Comparison of ENCODE assay signal across 24 mouse cellular contexts in the genomic region with DNA sequence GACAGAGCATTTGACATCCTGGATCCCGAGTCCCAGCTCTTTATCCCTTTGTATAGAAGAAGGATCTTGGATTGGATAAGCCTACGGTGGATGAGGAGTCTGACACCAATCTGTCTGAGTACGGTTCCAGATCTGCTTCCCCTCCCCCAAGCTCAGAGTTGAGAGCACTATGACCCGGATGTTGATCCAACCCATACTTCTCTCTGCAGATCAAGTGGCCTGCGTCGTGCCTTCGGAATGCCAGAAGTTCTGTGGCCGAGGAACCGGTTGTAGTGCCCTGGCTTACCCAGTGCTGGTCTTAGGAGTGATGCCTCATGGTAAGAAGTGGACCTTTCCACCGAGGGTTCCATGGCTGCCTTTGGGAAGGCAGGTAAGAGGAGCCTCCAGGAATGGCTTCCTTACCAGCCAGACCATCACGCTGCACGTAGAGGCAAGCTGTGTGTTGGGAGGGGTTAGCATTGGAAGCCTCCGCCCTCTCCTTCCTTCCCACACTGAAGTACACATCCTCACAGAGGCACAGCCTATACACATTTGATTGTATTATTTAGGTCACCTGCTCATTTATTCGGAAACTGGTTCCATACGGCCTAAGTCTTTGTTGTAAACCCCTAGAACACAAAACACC. TPM values are rescaled to one million over a fixed set of nuclear protein-coding genes. Genes with fewer than 3 reads are reported as not detected.
DNase-seq lines count a peak whose midpoint lies in the region; ATAC-seq and TF ChIP-seq lines count a peak whose summit lies in the region.
"Had no signal": no experiment of that assay in that cellular context is flagged by ENCODE, and none has a peak within 500 bp of the region (broad histone marks: within the 10 kb centered on the region; RNA-seq: fewer than 3 reads in every experiment).

No protein-coding gene starts in this region.

- no peak overlapping the region for H3K27ac ChIP-seq in ES-Bruce4 (ENCODE audit: insufficient read depth, low read length)
- H3K27ac ChIP-seq in kidney, embryonic 16.5 days (ENCODE audit: low read length): no peak overlapping the region
- H3K27ac ChIP-seq: embryonic facial prominence, embryonic 13.5 days; heart, embryonic 13.5 days; hindbrain, embryonic 15.5 days had no signal

- H3K9me3 ChIP-seq in E14TG2a.4 (ENCODE audit: low read length): no peaks in the 10 kb centered on the region
- H3K9me3 ChIP-seq in ES-Bruce4 (replicated peaks; ENCODE audit: control insufficient read depth, insufficient read depth, low read length, poor library complexity, severe bottlenecking): no peaks in the 10 kb centered on the region
- H3K9me3 ChIP-seq in kidney, embryonic 16.5 days (ENCODE audit: low read length): no peaks in the 10 kb centered on the region
- H3K9me3 ChIP-seq: embryonic facial prominence, embryonic 13.5 days; forebrain, embryonic 13.5 days; heart, embryonic 13.5 days; hindbrain, embryonic 15.5 days had no signal

- H3K36me3 ChIP-seq in E14TG2a.4 (ENCODE audit: insufficient read depth, low read length) (peaks cover 17% of the 10 kb centered on the region), ES-Bruce4 (ENCODE audit: control insufficient read depth, insufficient read depth, low read length, poor library complexity, severe bottlenecking) (no peaks in the 10 kb centered on the region)
- no peaks in the 10 kb centered on the region for H3K36me3 ChIP-seq in kidney, embryonic 16.5 days (ENCODE audit: insufficient read depth, low read length)
- H3K36me3 ChIP-seq: embryonic facial prominence, embryonic 13.5 days; heart, embryonic 13.5 days; hindbrain, embryonic 15.5 days had no signal

- H3K4me3 ChIP-seq in E14TG2a.4 (replicated peaks; ENCODE audit: low read length) (peak overlapping the region; percentile 75), ES-Bruce4 (ENCODE audit: low read depth, low read length) (peak overlapping the region; percentile 17)
- H3K4me3 ChIP-seq in kidney, embryonic 16.5 days (ENCODE audit: low read length): no peak overlapping the region
- H3K4me3 ChIP-seq: embryonic facial prominence, embryonic 13.5 days; forebrain, embryonic 13.5 days; heart, embryonic 13.5 days; hindbrain, embryonic 15.5 days had no signal

- 84% methylated on average over 15 of the region's 15 CpGs for WGBS in kidney, embryonic 16.5 days

- no peak for ATAC-seq in kidney, embryonic 16.5 days (ENCODE audit: low FRiP score, low TSS enrichment)
- ATAC-seq: activated CD4-positive, CD25-positive, alpha-beta regulatory T cell, adult 4 months; intestine, embryonic 16.5 days had no signal

- H3K27me3 ChIP-seq in E14TG2a.4 (ENCODE audit: insufficient read depth, low read length) (no peaks in the 10 kb centered on the region; the same call in 1 of the 2 replicates), ES-Bruce4 (ENCODE audit: control insufficient read depth, insufficient read depth, low read length, poor library complexity, severe bottlenecking) (no peaks in the 10 kb centered on the region)
- H3K27me3 ChIP-seq in kidney, embryonic 16.5 days (ENCODE audit: insufficient read depth, low read length): no peaks in the 10 kb centered on the region
- H3K27me3 ChIP-seq: embryonic facial prominence, embryonic 13.5 days; forebrain, embryonic 13.5 days; heart, embryonic 13.5 days; hindbrain, embryonic 15.5 days had no signal

- TF ChIP-seq POLR2A in ES-Bruce4 (IDR thresholded peaks at IDR 0.05; ENCODE audit: insufficient read depth, low read length): no peak

- TF ChIP-seq EP300 in ES-Bruce4 (IDR thresholded peaks at IDR 0.05; ENCODE audit: insufficient read depth, low read depth, low read length): no peak

- no peak overlapping the region for H3K9ac ChIP-seq in ES-Bruce4 (ENCODE audit: low read depth, poor library complexity, severe bottlenecking)
- H3K9ac ChIP-seq in kidney, embryonic 16.5 days (replicated peaks; ENCODE audit: low read length): no peak overlapping the region
- H3K9ac ChIP-seq: embryonic facial prominence, embryonic 13.5 days; forebrain, embryonic 13.5 days; heart, embryonic 13.5 days; hindbrain, embryonic 15.5 days had no signal

- H3K4me1 ChIP-seq in E14TG2a.4 (replicated peaks; ENCODE audit: low read depth, low read length) (peaks cover 79% of the 10 kb centered on the region), ES-Bruce4 (ENCODE audit: control insufficient read depth, insufficient read depth, low read length) (no peaks in the 10 kb centered on the region)
- no peaks in the 10 kb centered on the region for H3K4me1 ChIP-seq in kidney, embryonic 16.5 days (ENCODE audit: insufficient read depth, low read length)
- H3K4me1 ChIP-seq: embryonic facial prominence, embryonic 13.5 days; forebrain, embryonic 13.5 days; heart, embryonic 13.5 days; hindbrain, embryonic 15.5 days had no signal

- DNase-seq in heart, adult 11 months: peak; percentile 23
- DNase-seq in heart, adult 18-20 months: no peak
- DNase-seq in WW6 (ENCODE audit: low read depth, low spot score): peak; percentile 49
- DNase-seq in adrenal gland, postnatal 36 days: no peak
- DNase-seq: adrenal gland, postnatal 14 days; cerebellum, postnatal 14 days; gastrocnemius, postnatal 10 days; heart, postnatal 36 days; kidney, adult 2 months had no signal

- no peak overlapping the region for H3K4me2 ChIP-seq in kidney, embryonic 16.5 days (replicated peaks; ENCODE audit: low read depth, low read length)
- H3K4me2 ChIP-seq: embryonic facial prominence, embryonic 13.5 days; forebrain, embryonic 13.5 days; heart, embryonic 13.5 days; hindbrain, embryonic 15.5 days had no signal

- TF ChIP-seq CTCF in E14TG2a.4 (conservative IDR thresholded peaks at IDR 0.05; ENCODE audit: low read length) (no peak), ES-Bruce4 (IDR thresholded peaks at IDR 0.05; ENCODE audit: low read depth, low read length) (no peak)

RNA-seq across cellular contexts. Expression of a gene that starts 38.7 kb away (rescaled TPM):
- 1 to 10 TPM; 5.9 to 6.0 TPM for total RNA-seq in heart, adult 18-20 months (2021)
- polyA plus RNA-seq in ES-Bruce4 (2011; ENCODE audit: insufficient read depth, insufficient read length, low read depth, missing spikeins): 59.7 and 63.2 TPM in 2 replicates
- polyA plus RNA-seq in kidney, embryonic 16.5 days (2015; fragmentation: Nextera tagmentation; extraction: Ambion mirVana): 22.9 and 25.1 TPM in 2 replicates
- total RNA-seq in adrenal gland, postnatal 36 days (2021): 1 to 10 TPM; 8.5 to 8.8 TPM

RNA-seq across cellular contexts. Expression of a gene that starts 39.4 kb away (rescaled TPM):
- total RNA-seq in heart, adult 18-20 months (2021): not detected
- polyA plus RNA-seq in ES-Bruce4 (2011; ENCODE audit: insufficient read depth, insufficient read length, low read depth, missing spikeins): 0.38 and 0.43 TPM in 2 replicates
- not detected in 2 replicates for polyA plus RNA-seq in kidney, embryonic 16.5 days (2015; fragmentation: Nextera tagmentation; extraction: Ambion mirVana)
- total RNA-seq in adrenal gland, postnatal 36 days (2021): not detected
- total RNA-seq: adrenal gland, adult 18-20 months; adrenal gland, postnatal 14 days; gastrocnemius, postnatal 10 days; gastrocnemius, postnatal 4 days; heart, postnatal 36 days had no signal
- polyA plus RNA-seq: embryonic facial prominence, embryonic 13.5 days; heart, embryonic 13.5 days; heart, postnatal 0 days; hindbrain, embryonic 15.5 days; intestine, embryonic 16.5 days had no signal

RNA-seq across cellular contexts. Expression of a gene that starts 50.9 kb away (rescaled TPM):
- under 1 TPM in 1 of 2 experiments, not detected in 1; 0.82 TPM for total RNA-seq in heart, adult 18-20 months (2021)
- polyA plus RNA-seq in ES-Bruce4 (2011; ENCODE audit: insufficient read depth, insufficient read length, low read depth, missing spikeins): 1.2 TPM in 1 of 2 replicates, not detected in the other
- polyA plus RNA-seq in kidney, embryonic 16.5 days (2015; fragmentation: Nextera tagmentation; extraction: Ambion mirVana): 0.72 and 1.9 TPM in 2 replicates
- total RNA-seq in adrenal gland, postnatal 36 days (2021): not detected
- total RNA-seq: adrenal gland, adult 18-20 months; common myeloid progenitor, adult 5-6 weeks; heart, postnatal 36 days had no signal
- polyA plus RNA-seq: forebrain, embryonic 13.5 days; frontal cortex, adult 2 months; hindbrain, embryonic 11.5 days had no signal

RNA-seq across cellular contexts. Expression of a gene that starts 53.3 kb away (rescaled TPM):
- not detected for total RNA-seq in heart, adult 18-20 months (2021)
- 0.66 and 0.91 TPM in 2 replicates for polyA plus RNA-seq in ES-Bruce4 (2011; ENCODE audit: insufficient read depth, insufficient read length, low read depth, missing spikeins)
- 0.40 and 0.50 TPM in 2 replicates for polyA plus RNA-seq in kidney, embryonic 16.5 days (2015; fragmentation: Nextera tagmentation; extraction: Ambion mirVana)
- total RNA-seq in adrenal gland, postnatal 36 days (2021): 1 to 10 TPM in 1 of 2 experiments, under 1 TPM in 1; 0.83 to 2.3 TPM
- total RNA-seq: common myeloid progenitor, adult 5-6 weeks; gastrocnemius, postnatal 4 days; heart, postnatal 36 days had no signal
- polyA plus RNA-seq: activated CD4-positive, CD25-positive, alpha-beta regulatory T cell, adult 4 months; embryonic facial prominence, embryonic 13.5 days; forebrain, embryonic 13.5 days had no signal

RNA-seq across cellular contexts. Expression of a gene that starts 57.4 kb away (rescaled TPM):
- 1 to 10 TPM; 5.0 to 5.2 TPM for total RNA-seq in heart, adult 18-20 months (2021)
- polyA plus RNA-seq in ES-Bruce4 (2011; ENCODE audit: insufficient read depth, insufficient read length, low read depth, missing spikeins): 23.1 and 27.9 TPM in 2 replicates
- polyA plus RNA-seq in kidney, embryonic 16.5 days (2015; fragmentation: Nextera tagmentation; extraction: Ambion mirVana): 62.1 and 70.5 TPM in 2 replicates
- 10 to 100 TPM in 1 of 2 experiments, 1 to 10 TPM in 1; 8.6 to 10.1 TPM for total RNA-seq in adrenal gland, postnatal 36 days (2021)

Comparison
In these comparisons a context has a peak if more than half of its experiments do, and no peak if none do; other contexts are left out.
1. DNase-seq: peak in heart, adult 11 months (single experiment) and WW6 (single experiment); none in heart, adult 18-20 months (0 of 2) and adrenal gland, postnatal 36 days (0 of 2).